Mouse (Mus musculus): ENCODE data around the gene Sorcs2.
A peak's percentile ranks its signal among the peaks of the same experiment; 100 is the strongest.

The Sorcs2 gene

GRCm38 (mm10) chr5:36226296-36226695, 171.6 kb downstream of the Sorcs2 start:
- DNase-seq (ENCODE audit: low read depth): peak; percentile 76

- no peak for DNase-seq (ENCODE audit: low read depth)
These were observed 172.1 kb downstream of the Sorcs2 start for GRCm38 (mm10) chr5:36225855-36226254.

GRCm38 (mm10) chr5:36223787-36224186, 174.2 kb downstream of the Sorcs2 start:
- no peak for DNase-seq (ENCODE audit: low read depth)

GRCm38 (mm10) chr5:36220626-36221025, 177.3 kb downstream of the Sorcs2 start:
- DNase-seq (ENCODE audit: low read depth): no peak

DNA sequence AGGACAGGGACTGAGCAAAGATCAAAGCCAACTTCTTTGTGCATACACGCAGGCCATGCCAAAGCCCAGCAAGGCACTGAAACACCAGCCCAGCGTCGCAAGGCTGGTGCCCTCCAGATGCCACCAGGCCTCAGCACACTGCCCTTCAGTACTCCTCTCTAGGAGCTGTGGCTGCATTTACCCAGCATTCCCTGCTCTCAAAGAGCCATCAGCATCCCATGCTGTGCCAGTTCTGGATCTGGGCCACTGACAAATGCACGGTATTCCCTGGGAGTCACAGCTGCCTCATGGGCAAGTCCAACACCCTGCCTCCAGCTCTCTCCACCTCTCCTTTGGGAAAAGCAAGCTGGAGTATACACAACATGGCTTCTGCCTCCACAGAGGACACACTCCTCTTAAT, 177.8 kb downstream of the Sorcs2 start:
- no peak for DNase-seq (ENCODE audit: low read depth)

- no peak for DNase-seq (ENCODE audit: low read depth)
These were observed 184.6 kb downstream of the Sorcs2 start for GRCm38 (mm10) chr5:36213310-36213709.

GRCm38 (mm10) chr5:36208803-36209202, 189.1 kb downstream of the Sorcs2 start:
- no peak for DNase-seq (ENCODE audit: low read depth)

- DNase-seq (ENCODE audit: low read depth): no peak
These were observed 192.5 kb downstream of the Sorcs2 start for GRCm38 (mm10) chr5:36205397-36205796.

DNA sequence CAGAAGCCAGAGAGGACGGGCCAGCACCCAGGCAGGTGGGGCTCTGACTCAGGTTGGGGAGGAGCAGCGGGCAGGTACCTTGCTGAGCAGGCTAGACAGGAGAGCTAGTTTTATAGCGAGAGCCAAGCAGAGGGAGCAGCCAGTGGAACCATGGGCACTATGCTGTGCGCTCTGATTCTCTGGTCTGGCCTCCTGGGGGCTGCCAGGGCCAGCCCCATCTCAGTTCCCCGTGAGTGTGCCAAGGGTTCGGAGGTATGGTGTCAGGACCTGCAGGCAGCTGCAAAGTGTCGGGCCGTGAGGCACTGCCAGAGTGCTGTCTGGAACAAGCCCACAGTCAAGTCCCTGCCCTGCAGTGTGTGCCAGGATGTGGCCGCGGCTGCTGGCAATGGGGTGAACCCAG, 194.0 kb downstream of the Sorcs2 start, which contains the start of gene Psapl1:
TSS of gene Psapl1 (plus strand) at position 106 of the 400 bp plus-strand sequence.
- no peak for DNase-seq (ENCODE audit: low read depth)

DNA sequence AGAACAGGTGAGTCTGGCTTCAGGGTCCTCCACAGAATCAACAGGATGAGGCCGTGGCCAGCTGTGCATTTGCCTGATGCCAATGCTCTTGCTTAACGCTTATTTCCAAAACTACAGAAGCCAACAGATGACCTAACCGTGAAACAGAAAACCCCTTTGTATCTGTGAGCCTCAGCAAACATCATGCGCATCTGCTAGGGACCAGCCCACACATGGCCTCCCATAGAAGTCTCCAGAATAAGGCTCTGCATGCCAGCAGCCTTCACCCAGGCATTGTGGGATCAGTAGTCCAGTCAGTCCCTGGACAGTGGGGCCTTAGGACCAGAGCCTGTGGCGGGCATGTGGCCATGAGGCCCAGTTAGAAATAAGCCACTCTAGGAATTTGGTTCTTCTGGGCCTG, 194.5 kb downstream of the Sorcs2 start:
- no peak for DNase-seq (ENCODE audit: low read depth)

DNA sequence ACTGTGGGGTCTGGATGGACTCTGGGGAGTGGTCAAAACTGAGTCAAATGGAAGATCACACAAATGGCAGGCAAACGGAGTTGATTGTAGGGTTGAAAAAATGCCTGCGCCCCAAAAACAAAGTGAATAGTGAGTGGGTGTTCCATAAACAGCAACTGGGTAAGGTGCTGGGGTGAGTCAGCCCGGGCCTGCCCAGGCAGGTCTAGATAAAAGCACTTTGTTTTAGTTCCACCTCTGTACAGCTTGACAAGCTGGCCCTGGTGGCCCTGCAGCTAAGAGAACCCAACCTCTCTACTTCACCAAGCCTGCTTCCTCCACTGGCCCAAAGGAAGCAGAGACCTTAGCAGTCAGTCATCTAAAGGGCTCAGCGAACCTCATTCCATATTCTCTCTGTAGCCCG, 195.2 kb downstream of the Sorcs2 start:
- no peak for DNase-seq (ENCODE audit: low read depth)

GRCm38 (mm10) chr5:36199519-36199918, 198.4 kb downstream of the Sorcs2 start:
- DNase-seq (ENCODE audit: low read depth): no peak

DNA sequence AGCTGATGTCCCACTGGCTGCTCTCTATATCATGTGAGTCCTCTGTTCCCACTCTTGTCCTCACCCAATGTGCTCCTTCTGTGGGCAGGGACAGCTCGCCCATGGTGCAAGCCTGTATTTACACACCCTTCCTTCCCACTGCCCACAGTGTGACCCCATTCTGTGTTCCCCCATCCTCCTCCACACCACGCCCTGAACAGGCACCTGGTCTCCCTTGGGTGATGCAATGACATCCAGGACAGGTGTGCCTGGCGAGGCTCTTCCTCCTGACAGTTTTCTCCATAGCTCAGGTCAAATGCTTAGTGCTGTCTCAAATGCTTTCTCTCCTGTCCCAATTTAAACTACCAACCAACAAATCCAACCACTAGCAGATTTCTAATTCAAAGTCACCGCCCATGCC, 202.5 kb downstream of the Sorcs2 start:
- no peak for DNase-seq (ENCODE audit: low read depth)

DNA sequence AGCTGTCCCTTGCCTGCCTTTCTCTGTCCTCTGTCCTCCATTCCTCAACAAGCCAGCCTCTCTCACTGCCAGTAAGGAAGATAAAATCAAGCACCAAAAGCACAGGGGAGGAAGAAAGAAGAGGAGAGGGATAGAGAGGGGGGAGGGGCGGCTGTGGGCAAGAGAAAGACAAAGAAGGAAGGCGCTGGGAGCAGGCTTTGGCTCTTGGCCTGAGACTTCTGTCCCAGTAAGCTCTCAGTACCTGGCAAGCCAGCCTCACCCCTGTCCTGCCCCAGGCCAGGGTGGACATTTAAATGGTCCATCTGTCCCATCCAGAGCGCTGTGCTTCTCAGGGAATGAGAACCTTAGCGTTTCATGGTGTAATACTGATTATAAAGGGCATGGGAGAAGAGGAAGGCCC, 203.3 kb downstream of the Sorcs2 start:
- no peak for DNase-seq (ENCODE audit: low read depth)

DNA sequence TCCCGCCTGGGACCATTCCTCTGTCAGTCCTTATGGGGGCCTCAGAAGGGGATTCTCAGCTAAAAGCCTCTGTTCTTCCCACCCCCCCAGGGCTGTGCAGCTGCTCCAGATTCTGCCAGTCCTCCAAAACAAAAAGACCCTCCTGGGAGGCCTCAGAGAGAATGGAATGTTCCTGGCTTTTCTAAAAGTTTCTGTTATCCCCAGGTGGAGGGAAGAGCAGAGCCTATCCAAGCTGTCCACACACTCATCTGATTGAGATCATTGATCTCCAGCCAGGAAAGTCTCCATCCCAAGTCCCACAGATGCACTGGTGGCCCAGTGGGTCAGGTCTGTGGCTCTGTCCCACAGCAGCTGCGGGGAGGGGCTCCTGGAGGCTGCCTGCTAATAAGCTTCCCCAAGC, 205.3 kb downstream of the Sorcs2 start:
- no peak for DNase-seq (ENCODE audit: low read depth)

GRCm38 (mm10) chr5:36191876-36192275, 206.1 kb downstream of the Sorcs2 start:
- no peak for DNase-seq (ENCODE audit: low read depth)

GRCm38 (mm10) chr5:36191285-36191684, 206.7 kb downstream of the Sorcs2 start:
- no peak for DNase-seq (ENCODE audit: low read depth)

DNA sequence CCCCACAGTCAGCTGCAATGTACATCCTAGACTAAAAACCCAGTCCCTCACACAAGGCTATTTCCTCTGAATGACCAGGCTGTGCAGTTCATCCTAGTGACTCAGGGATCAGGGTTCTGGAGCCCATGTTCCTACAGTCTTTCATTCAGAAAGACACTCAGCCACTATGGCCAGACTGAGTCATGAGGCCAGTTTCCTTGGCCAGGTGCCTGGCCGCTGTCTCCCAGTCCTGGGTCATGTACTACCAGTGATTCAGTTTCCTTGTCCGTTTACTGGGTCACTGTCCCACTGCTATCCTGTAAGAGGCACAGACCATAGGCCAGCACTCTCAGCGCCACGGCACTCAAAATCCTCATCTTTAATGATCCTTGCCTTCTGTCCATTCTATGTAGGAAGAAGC, 209.6 kb downstream of the Sorcs2 start:
- DNase-seq (ENCODE audit: low read depth): peak; percentile 79

GRCm38 (mm10) chr5:36186294-36187053, 211.5 kb downstream of the Sorcs2 start:
- no peak for DNase-seq (ENCODE audit: low read depth)

DNA sequence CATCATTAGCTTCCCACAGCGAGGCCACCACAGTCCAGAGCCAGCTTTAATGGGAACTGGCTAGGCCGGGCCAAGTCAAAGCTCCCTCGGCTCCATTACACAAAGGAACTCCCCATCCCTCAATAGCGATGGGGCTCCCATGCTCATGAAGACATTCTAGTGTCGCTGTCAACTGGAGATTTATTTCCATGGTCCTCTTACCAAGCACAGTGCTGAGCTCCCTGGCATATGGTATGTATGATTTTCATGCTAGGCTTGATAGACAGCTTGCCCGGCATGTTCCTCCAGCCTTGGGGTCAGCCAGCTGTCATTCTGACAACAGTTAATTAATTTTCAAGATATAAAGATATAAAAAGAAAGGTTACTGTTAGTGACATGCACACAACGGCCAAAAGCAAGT, 215.6 kb downstream of the Sorcs2 start:
- no peak for DNase-seq (ENCODE audit: low read depth)

DNA sequence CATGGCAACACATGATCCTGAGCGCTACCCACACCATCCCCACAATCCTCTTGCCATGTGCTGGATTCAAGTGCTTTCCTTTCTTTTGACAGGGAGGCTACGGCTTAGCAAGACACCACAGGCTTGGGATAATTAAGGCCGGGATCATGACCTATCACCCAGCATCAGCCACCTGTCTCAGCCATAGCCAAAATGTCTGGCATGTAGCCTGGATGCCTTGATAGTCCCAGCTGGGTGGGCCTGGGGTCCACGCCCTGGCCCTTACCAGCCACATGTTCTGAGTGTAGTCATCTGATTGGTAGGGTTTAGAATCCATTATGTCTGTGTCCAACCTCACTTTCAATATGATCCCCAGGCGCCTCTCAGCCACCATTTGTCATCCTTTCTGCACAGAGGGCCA, 218.2 kb downstream of the Sorcs2 start:
- no peak for DNase-seq (ENCODE audit: low read depth)

DNA sequence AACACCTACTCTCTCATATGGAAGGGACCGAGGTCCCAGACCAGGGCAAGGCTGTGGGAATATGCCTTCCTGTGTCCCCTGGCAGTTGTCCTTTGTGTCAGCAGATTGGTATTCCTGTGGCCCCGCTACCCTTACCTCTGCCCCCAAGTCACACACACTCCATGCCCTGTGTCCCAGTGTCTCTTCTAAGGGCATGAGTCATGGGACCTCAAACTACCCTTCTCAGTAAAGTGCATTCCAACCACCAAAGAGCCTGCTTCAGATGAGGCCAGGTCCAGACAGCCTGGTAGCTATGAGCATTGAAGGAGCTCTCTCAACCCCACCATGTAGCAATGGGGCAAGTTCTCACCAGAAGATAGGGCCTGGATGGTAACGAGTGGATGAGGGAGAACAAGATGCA, 219.2 kb downstream of the Sorcs2 start:
- no peak for DNase-seq (ENCODE audit: low read depth)

DNA sequence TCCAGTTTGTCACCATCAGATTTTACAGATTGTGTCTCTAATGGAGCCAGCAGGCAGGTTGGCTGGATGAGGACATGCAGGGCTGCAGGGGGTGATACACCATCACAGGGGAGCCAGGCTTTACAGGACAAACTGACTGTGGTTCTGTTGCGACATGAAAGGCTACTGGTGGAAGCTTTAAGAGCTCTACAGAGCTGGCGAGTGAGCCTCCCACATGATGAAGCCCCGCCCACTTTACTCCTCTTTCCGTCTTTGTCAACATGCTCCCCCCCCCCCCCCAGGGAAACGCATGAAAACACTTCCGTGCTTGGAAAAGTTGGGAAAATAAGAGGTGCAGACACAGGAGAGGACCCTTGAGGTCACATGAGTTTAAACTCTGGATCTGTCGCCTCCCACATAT, 219.7 kb downstream of the Sorcs2 start:
- DNase-seq (ENCODE audit: low read depth): no peak

GRCm38 (mm10) chr5:36176873-36177272, 221.1 kb downstream of the Sorcs2 start:
- DNase-seq (ENCODE audit: low read depth): no peak
